Mouse (Mus musculus): ENCODE measurements around the gene Nlrp9b.
"Not testable (repeated sequence)": the region's sequence is repeated elsewhere in the genome, so short reads cannot be mapped to it uniquely, and the experiment has no call there.

Nlrp9b gene

DNA sequence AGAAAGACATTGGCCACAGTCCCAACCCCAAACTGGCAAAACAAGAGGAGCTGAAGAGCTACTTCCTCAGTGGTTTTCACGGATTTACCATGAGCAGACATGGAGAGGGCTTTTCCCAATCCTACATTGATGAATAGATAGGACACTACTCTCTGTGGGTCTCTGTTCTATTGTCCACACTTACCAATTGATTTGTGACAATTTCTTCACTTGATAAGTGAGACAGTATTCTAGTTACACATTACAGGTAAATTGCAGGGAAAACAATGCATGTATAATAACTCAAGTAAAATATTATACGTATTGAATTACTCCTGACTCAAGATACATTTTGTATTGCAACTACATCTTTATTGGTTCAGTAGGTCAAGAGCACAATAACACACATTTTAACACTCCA lies 131.2 kb downstream of the Nlrp9b start, which contains the start of gene Gm16442:
Gene Gm16442, minus strand, starts transcription at position 101 of the 400 bp plus-strand sequence.
- DNase-seq (ENCODE audit: extremely low spot score, low spot score): not testable (repeated sequence)

Data from neural tube, embryonic 10.5 days (tissue).